Mouse (Mus musculus) neutrophil, adult 5-6 weeks (primary cell): ENCODE results near the gene Cabin1. TPM values are rescaled to one million over a fixed set of nuclear protein-coding genes. Genes with fewer than 3 reads are reported as not detected.

Experiments
- ATAC-seq: fragments of 151-379, 151-347 bp; 2 replicates; pipeline ENCODE4 v1.8.0; 2017; ENCODE audit warnings: mild to moderate bottlenecking, moderate TSS enrichment; ENCODE audit not compliant: insufficient number of reproducible peaks, poor library complexity, low FRiP score, severe bottlenecking; ENCODE audit errors: extremely low read depth
- total RNA-seq: library from RNA; stranded (forward); fragments of 200-1000 nt; gene quantifications from 2 replicates; pipeline ENCODE4 v1.2.3, GENCODE M21; 2017

Cabin1 gene
- total RNA-seq, 1 experiment from 2014 or later = 43.8 TPM

DNA sequence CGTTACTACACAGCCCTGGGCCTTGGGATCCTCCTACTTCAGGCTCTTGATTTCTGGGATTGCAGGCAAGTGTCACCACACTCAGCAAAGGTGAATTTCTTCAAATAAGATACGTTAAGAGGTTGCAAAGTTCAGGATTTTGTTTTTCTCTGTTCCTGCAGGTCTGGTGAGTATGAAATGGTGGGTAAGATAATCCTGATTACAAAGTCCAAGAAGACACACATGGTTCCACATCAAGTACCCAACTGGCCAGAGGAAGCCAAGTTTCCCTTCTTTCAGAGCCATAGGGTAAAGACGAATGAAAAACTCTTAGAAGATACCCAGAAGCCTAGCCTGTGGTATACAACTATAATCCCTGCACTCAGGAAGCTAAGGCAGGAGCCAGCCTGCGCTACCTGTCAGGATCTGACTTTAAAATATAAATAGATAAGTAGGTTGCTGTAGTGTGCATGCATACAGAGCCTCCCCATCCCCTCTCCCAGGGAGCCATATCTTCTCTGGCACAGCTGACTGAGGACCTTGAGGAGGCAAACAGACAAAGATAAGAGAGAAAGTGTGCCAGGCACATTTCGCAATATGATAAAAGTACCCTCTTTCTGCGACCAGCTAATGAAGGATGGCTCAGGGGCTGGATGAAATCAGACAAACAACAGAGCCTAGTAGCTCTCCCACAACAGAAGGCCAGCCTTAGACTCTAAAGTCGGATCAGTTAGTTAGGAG lies 58.3 kb downstream of the Cabin1 start:
- ATAC-seq = no peak

DNA sequence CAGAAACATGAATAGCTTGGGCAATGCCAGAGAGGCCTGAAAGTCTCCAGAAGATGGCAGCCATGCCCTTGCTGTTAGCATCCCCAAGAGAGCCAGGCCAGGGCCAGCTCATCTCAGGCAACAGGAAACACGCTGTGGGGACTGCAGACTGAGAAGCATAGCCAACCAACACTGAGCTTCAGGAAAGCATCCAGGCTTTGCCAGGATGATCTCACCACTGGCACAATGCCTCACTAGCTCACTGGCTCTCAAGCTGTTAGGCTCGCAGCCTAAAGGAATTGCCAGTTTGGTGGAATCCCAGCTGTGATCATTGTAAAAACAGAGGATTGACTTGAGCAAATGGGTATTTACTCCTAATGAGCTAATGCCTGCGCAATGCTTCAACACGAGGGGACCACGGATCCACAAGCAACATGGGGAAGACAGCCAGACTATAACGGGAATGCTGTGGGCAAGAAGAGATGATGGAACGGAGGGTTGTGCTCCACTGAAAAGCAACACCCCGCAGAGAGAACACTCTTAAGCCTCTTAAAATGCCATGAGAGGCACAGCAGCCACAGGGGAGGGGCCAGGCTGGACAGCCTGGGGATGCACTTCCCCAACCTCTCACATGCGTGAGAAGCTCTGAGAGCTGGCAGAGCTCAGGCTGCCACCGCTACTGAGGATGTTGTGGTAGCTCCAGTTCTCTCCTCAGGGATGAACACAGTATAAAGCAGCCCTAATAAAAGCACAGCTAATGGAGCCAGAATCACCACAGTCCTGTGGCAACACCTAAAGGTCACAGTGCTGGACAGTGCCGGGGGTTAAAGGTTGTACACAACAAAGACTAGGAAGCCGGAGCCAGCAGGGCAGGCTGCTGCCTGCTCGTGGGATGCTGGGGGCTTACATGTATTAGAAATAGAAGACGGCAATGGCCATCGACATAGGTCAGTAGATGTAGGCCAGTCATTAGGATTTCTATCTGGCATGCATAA lies 59.6 kb downstream of the Cabin1 start:
- ATAC-seq = no peak

DNA sequence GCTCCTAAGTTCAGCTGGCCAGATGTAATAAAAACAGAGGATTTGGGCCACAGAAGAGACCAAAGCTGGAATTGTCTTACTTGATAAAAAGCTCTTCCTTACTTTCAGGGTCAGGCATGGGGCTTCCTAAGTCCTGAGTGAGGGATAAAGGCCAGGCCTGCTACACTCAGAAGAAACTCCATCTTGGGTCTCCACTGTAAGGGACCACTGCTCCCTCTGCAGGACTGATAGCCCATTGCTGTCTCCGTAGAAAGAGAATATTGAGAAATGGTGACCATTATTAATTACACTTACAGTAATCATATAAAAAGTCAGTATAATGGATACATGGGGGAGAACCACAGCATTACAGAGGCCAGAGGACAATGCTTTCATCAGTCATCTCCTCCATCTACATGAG lies 60.6 kb downstream of the Cabin1 start:
- no peak for ATAC-seq

GRCm38 (mm10) chr10:75702494-75702893 lies 61.6 kb downstream of the Cabin1 start:
- no peak for ATAC-seq

DNA sequence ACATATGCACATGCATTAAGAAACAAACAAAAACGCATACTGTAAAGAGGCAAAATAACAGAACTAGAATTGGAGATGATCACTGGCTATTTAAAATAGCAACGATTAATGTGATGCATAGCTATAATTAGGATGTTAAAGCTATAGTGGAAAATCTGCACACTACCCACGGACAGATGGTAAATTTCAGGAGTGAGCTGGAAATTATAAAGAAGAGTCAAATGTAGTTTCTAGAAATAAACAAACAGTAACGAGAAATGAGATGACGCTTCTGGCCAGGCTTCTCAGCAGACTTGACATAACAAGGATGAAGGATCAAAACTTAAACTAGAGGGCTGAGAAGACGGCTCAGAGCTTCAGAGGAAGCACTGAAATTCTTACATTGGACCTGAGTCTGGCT lies 62.9 kb downstream of the Cabin1 start:
- no peak for ATAC-seq

DNA sequence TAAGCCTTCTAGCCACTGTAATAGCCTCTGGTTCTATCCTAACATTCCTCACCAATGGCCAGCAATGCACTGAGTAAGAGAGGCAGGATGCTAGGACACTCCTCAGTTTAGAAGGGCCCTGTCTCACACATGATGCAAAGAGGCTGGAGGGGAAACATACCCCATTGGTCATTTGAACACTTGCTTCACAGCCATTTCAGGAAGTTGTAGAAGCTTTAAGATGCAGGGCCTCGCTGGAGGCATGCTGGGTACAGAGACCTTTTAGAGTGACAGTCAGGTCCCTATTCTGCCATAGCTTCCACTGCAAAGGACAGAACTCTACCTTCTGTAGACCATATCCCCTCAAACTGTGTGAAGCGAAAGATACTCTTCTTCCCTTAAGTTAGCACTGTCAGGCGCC lies 66.4 kb downstream of the Cabin1 start:
- no peak; the same call in 1 of the 2 replicates for ATAC-seq

- no peak for ATAC-seq
These were observed 67.4 kb downstream of the Cabin1 start for GRCm38 (mm10) chr10:75696597-75697355.

DNA sequence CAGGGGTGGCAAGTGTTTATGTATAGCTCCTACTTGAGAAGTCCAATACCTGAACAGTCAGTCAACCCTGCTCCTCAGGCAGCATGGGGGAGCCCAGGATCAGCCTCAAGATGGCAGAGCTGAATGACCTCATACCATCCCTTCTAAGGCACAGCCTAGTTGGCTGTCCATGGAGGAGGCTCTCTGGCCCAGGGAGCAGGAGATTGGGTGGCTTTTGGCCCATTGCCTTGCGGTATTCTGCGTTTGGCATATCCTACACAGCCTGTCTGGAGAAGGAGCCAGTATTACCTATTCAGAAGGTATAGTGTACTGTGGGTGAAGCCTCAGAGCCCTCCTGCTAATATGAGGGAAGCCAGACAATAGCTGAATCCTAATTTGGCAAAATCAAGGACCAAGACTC lies 68.6 kb downstream of the Cabin1 start:
- no peak for ATAC-seq

GRCm38 (mm10) chr10:75695078-75695477 lies 69.1 kb downstream of the Cabin1 start:
- ATAC-seq = no peak

DNA sequence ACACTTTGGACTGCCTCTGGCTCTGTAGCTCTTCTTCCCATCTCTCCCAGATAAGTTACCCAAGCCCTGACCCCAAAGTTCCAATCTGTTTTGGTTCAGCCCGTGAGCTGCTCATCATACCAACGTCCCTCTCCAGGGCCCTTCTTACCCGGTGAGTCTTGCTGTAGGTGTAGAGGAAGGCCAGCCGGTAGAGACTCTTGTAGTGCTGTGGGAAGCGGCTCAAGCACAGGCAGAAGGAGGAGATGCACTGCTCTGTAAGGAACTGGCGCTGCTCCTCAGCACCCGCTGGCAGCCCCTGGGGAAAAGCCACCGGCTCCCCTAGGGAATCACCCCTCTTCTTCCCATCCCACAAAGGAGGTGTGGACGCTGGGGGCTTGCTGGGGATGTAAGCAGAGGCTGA lies 69.6 kb downstream of the Cabin1 start:
- ATAC-seq = no peak

DNA sequence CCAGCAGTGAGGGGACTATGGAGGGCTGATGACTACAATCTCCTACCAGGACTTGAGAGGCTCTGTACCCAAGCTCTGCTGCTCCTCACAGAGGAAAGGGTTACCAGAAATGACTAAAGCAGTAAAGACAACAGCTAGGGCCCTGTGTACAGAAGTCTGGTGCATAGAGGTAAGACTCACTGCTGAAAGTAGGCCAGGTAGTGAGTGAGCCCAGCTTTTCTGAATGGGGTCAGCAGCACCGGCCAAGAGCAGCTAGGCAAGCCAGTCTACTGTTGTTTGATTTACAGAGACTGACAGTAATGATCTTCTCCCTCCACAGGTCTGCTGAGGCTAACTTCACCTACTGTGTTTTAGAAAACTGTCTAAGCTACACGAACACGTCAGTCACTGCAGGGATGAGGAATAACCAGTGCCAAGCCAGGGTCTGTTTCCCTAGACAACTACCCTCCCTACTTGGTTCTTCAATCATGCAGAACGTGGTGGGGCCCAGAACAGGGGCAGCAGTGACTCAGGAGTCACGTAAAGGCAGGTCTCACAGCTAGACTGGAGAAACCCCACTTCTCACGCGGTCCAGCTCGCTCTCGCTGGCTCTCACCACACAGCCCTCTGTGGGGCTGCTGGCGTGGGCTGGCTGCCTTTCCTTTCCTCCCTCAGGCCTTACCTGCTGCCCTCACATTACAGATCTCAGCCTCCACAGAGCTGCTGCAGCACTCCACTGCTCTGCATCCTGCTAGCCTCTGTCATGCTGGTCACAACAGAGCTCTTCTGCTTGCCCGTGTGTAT lies 70.5 kb downstream of the Cabin1 start:
- no peak for ATAC-seq

- no peak for ATAC-seq
These were observed 75.5 kb downstream of the Cabin1 start for GRCm38 (mm10) chr10:75688598-75688997.

DNA sequence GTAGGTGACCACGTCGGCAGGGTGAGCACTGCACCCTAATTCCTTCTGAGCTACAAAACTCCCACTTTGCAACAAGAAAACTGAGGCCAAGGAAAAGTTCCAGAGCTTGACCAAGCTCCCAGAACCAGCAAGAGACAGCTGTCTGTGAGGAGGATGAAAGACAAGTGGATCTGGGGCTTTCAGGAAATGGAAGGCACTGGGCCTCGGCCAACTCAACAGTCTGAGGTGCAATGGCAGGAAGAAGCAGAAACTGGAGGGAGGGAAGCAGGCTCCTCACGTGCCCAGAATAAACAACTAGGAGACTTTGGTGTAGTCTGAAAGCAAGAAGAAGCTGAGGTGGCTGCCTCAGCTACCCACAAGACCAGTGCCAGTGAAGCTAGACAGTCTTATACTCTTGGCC lies 77.4 kb downstream of the Cabin1 start:
- no peak for ATAC-seq

- no peak for ATAC-seq
These were observed 79.8 kb downstream of the Cabin1 start for GRCm38 (mm10) chr10:75684035-75685004.

GRCm38 (mm10) chr10:75680574-75681001 lies 83.6 kb downstream of the Cabin1 start:
- no peak for ATAC-seq

GRCm38 (mm10) chr10:75679204-75679603 lies 84.9 kb downstream of the Cabin1 start:
- ATAC-seq = no peak

- ATAC-seq = no peak
These were observed 86.2 kb downstream of the Cabin1 start for GRCm38 (mm10) chr10:75677989-75678388.

DNA sequence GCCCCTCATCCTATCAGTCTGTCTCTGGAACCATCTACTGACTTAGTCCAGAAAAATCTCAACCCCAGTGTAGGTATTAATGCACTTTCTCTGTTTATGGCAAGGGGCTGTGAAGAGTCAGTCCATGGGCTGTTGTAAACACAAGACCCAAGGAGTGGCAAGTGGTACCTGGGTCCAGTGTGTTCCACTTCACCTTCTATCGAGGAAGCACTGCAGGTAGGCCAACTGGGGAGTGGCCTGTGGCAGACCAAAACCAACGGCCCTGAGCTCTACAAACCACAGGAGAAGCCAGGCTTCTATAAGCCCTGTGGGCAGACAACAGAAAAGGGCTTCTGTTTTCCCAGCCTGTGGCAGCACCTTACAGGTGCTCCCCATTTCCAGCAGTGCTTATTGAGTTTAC lies 86.6 kb downstream of the Cabin1 start:
- no peak for ATAC-seq
